Mouse (Mus musculus): Measurements from ENCODE around the gene Ptchd3. TPM values are rescaled to one million over a fixed set of nuclear protein-coding genes. Genes with fewer than 3 reads are reported as not detected.

The Ptchd3 gene
- total RNA-seq (2021): not detected
- long read RNA-seq, experiment 1: 0 reads
- long read RNA-seq, experiment 2: 0 reads

- no peak for DNase-seq (ENCODE audit: low spot score)
These were observed at the start of gene Ptchd3 for GRCm38 (mm10) chr11:121829947-121830346. Gene Ptchd3 (plus strand): TSS chr11:121830247.

- DNase-seq (ENCODE audit: low spot score): no peak
These were observed 48.2 kb upstream of the Ptchd3 start for GRCm38 (mm10) chr11:121781831-121782230.

GRCm38 (mm10) chr11:121787456-121787855, 42.6 kb upstream of the Ptchd3 start:
- no peak for DNase-seq (ENCODE audit: low spot score)

- DNase-seq (ENCODE audit: low spot score): no peak
These were observed 40.5 kb upstream of the Ptchd3 start for GRCm38 (mm10) chr11:121789566-121789965.

GRCm38 (mm10) chr11:121790671-121791094, 39.4 kb upstream of the Ptchd3 start:
- DNase-seq (ENCODE audit: low spot score): peak; percentile 75

- no peak for DNase-seq (ENCODE audit: low spot score)
These were observed 38.6 kb upstream of the Ptchd3 start for GRCm38 (mm10) chr11:121791446-121791845.

- no peak for DNase-seq (ENCODE audit: low spot score)
These were observed 38.1 kb upstream of the Ptchd3 start for GRCm38 (mm10) chr11:121791991-121792390.

GRCm38 (mm10) chr11:121793530-121793929, 36.5 kb upstream of the Ptchd3 start:
- DNase-seq (ENCODE audit: low spot score): no peak

GRCm38 (mm10) chr11:121794186-121794585, 35.9 kb upstream of the Ptchd3 start:
- no peak for DNase-seq (ENCODE audit: low spot score)

- DNase-seq (ENCODE audit: low spot score): peak; percentile 46
These were observed 35.4 kb upstream of the Ptchd3 start for GRCm38 (mm10) chr11:121794591-121795199.

GRCm38 (mm10) chr11:121795978-121796377, 34.1 kb upstream of the Ptchd3 start:
- DNase-seq (ENCODE audit: low spot score): no peak

GRCm38 (mm10) chr11:121798591-121798990, 31.5 kb upstream of the Ptchd3 start:
- no peak for DNase-seq (ENCODE audit: low spot score)

GRCm38 (mm10) chr11:121799746-121800299, 30.2 kb upstream of the Ptchd3 start:
- no peak for DNase-seq (ENCODE audit: low spot score)

- DNase-seq (ENCODE audit: low spot score): no peak
These were observed 27.3 kb upstream of the Ptchd3 start for GRCm38 (mm10) chr11:121802743-121803142.

- DNase-seq (ENCODE audit: low spot score): no peak
These were observed 25.6 kb upstream of the Ptchd3 start for GRCm38 (mm10) chr11:121804258-121805027.

- peak; percentile 85 for DNase-seq (ENCODE audit: low spot score)
These were observed 21.7 kb upstream of the Ptchd3 start for GRCm38 (mm10) chr11:121808204-121808852.

- no peak for DNase-seq (ENCODE audit: low spot score)
These were observed 21.2 kb upstream of the Ptchd3 start for GRCm38 (mm10) chr11:121808866-121809265.

- no peak for DNase-seq (ENCODE audit: low spot score)
These were observed 15.9 kb downstream of the Ptchd3 start for GRCm38 (mm10) chr11:121845923-121846322.

- peak; percentile 24 for DNase-seq (ENCODE audit: low spot score)
These were observed 17.8 kb downstream of the Ptchd3 start for GRCm38 (mm10) chr11:121847790-121848299.

Data from gastrocnemius, adult 18-20 months (tissue).